Mouse (Mus musculus): ENCODE measurements around the gene Fxyd6.

DNA sequence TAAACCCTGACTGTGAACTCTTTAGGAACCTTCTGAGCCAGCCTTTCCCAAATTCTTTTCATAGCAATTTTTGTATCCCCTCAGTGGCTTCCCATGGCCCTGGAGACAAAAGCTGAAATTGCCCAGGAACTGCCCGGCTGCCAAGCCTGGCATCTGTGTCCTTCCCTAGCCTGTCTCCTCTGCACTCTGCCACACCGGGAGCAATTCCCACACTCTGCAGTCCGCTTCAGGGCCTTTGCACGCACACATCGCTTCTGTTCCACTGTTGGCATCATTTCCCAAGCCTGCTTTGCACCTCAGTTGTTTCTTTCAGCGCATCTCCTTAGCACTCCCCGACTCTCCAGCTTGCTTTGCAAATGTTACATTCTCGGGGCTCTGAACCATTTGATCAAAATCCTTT, 2.3 kb upstream of the Fxyd6 start:
- TF ChIP-seq POLR2A (IDR thresholded peaks at IDR 0.05; ENCODE audit: control insufficient read depth in 1 of 2, insufficient read depth in 1 of 2, low read depth in 1 of 2, low read length in 2 of 2, poor library complexity in 1 of 2), result no peak
- TF ChIP-seq CTCF (IDR thresholded peaks at IDR 0.05 in 2 of 3, conservative IDR thresholded peaks at IDR 0.05 in 1 of 3; ENCODE audit: control insufficient read depth in 1 of 3, insufficient read depth in 1 of 3, low read depth in 2 of 3, low read length in 3 of 3, poor library complexity in 1 of 3, severe bottlenecking in 1 of 3), result no peak
- TF ChIP-seq TCF12 (IDR thresholded peaks at IDR 0.05; ENCODE audit: low read depth, low read length), result no peak
- TF ChIP-seq TAL1 (IDR thresholded peaks at IDR 0.05; ENCODE audit: low read length), result no peak
- TF ChIP-seq SIN3A (IDR thresholded peaks at IDR 0.05; ENCODE audit: low read length), result no peak
- no peak for TF ChIP-seq RCOR1 (IDR thresholded peaks at IDR 0.05; ENCODE audit: low read depth, low read length)
